Comparison of ENCODE assay signal across 9 mouse cellular contexts in the genomic region with DNA sequence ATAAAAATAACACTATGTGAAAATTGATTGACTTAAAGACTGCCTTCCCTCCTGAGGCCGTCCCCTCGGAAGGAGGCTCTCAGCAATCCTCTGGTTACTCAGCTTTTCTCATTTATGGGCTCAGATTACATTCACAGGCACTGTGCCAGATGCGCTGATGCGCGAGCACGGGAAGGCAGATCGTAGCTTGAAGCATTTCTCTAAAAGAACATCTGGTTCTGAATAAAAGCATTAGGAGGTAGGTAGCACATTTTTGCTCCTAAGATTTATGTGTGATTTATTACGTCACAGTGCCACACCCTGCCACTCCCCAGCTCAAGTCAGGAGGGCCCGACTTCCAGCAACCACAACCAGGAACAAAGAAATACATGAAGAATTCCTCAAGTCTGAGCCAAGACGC. TPM values are rescaled to one million over a fixed set of nuclear protein-coding genes. Genes with fewer than 3 reads are reported as not detected.
DNase-seq lines count a peak whose midpoint lies in the region; ATAC-seq lines count a peak whose summit lies in the region.
"Had no signal": no experiment of that assay in that cellular context is flagged by ENCODE, and none has a peak within 500 bp of the region (broad histone marks: within the 10 kb centered on the region; RNA-seq: fewer than 3 reads in every experiment).

No protein-coding gene starts in this region.

- H3K36me3 ChIP-seq in lung, embryonic 16.5 days (ENCODE audit: control insufficient read depth, insufficient read depth, low read length): no peaks in the 10 kb centered on the region

- H3K9me3 ChIP-seq in lung, embryonic 16.5 days (ENCODE audit: control insufficient read depth, low read length): no peaks in the 10 kb centered on the region

- WGBS in lung, embryonic 16.5 days: 38% methylated on average over 10 of the region's 10 CpGs

- H3K27me3 ChIP-seq in lung, embryonic 16.5 days (ENCODE audit: control insufficient read depth, insufficient read depth, low read depth, low read length): no peaks in the 10 kb centered on the region
- H3K27me3 ChIP-seq: megakaryocyte, embryonic 14.5 days had no signal

- H3K4me2 ChIP-seq in lung, embryonic 16.5 days (ENCODE audit: low read depth, low read length): peak overlapping the region; percentile 43

- DNase-seq in cerebellum, postnatal 10 days: peak; percentile 65 to 69
- DNase-seq in cerebellum, adult 8-10 months: no peak
- DNase-seq in adrenal gland, postnatal 14 days: peak; percentile 71
- peak; percentile 48 for DNase-seq in gastrocnemius, postnatal 10 days
- peak; percentile 27 to 54 for DNase-seq in kidney, adult 8-10 months
- DNase-seq in right cerebral cortex, postnatal 25 days: peak; percentile 36
- no peak for DNase-seq in spleen, postnatal 14 days (ENCODE audit: low spot score in 2 of 2)

- H3K9ac ChIP-seq in lung, embryonic 16.5 days (ENCODE audit: low read length): no peak overlapping the region

- no peak overlapping the region for H3K27ac ChIP-seq in lung, embryonic 16.5 days (ENCODE audit: low read length)

- H3K4me1 ChIP-seq in lung, embryonic 16.5 days (replicated peaks; ENCODE audit: control insufficient read depth, insufficient read depth, low read length): no peaks in the 10 kb centered on the region
- H3K4me1 ChIP-seq: megakaryocyte, embryonic 14.5 days had no signal

- H3K4me3 ChIP-seq in lung, embryonic 16.5 days (ENCODE audit: low read length): 0 out of 2 replicates have a peak overlapping the region, but pooled peaks have one; percentile 1
- H3K4me3 ChIP-seq: megakaryocyte, embryonic 14.5 days had no signal

- ATAC-seq in lung, embryonic 16.5 days (ENCODE audit: low read depth): peak; percentile 79

RNA-seq across cellular contexts. Expression of a gene that starts 55.5 kb away (rescaled TPM):
- total RNA-seq in adrenal gland, postnatal 14 days (2021): 0.83 and 1.1 TPM in 2 replicates
- total RNA-seq in gastrocnemius, postnatal 10 days (2021): 1 to 10 TPM in 1 of 2 experiments, not detected in 1; 2.0 TPM
- polyA plus RNA-seq in lung, embryonic 16.5 days (2015; fragmentation: Nextera tagmentation; extraction: Ambion mirVana): 14.3 and 15.7 TPM in 2 replicates

Comparison
In these comparisons a context has a peak if more than half of its experiments do, and no peak if none do; other contexts are left out.
1. DNase-seq: peak in cerebellum, postnatal 10 days (2 of 2), adrenal gland, postnatal 14 days (single experiment), gastrocnemius, postnatal 10 days (single experiment), kidney, adult 8-10 months (2 of 2) and right cerebral cortex, postnatal 25 days (single experiment); none in cerebellum, adult 8-10 months (single experiment) and spleen, postnatal 14 days (0 of 2).